8 mouse cellular contexts compared by ENCODE assay signal in the genomic region with DNA sequence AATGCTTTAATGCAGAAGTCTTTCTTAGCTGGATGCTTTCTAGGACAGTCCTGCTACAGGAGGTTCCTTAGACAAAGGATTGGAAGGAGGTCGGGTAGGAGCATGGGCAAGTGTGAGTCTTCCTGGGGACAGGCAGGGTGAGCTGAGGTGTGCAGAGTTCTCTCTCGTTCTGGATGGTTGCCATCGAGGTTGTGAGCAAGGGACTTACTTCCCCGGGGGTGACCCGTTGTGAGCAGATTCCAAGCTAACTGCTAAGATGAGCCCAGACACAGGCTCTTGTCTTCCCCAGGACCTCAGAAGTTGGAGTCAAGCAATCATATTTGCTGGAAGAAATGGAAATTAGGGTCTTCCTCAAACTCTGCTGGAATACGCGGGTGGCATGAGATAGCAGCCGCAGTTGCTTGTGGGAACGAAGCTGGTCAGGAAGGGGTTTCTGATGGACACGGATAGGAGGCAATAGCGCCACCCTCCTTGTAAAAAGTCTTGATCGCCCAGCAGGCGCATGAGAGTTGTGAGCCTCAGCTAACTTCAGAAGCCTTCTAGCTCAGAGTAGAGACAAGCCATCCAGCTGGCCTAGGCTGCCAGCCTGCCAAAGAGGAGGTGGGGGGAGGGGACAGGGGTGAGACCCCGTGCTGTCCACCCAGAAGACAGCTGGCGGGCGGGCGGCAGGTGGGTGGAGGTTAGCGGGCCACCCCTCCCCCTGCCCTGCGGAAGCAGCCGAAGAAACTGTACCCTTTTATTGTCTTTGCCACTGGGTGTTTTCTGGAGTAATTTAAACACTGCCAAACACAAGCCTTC. TPM values are rescaled to one million over a fixed set of nuclear protein-coding genes. Genes with fewer than 3 reads are reported as not detected.
DNase-seq lines count a peak whose midpoint lies in the region; ATAC-seq and TF ChIP-seq lines count a peak whose summit lies in the region.

No protein-coding gene starts in this region.

- 0 out of 2 replicates have a peak, but pooled peaks have one; percentile 12 for TF ChIP-seq POLR2A in embryonic fibroblast, embryonic 13.5 days (IDR thresholded peaks at IDR 0.05; ENCODE audit: low read depth, low read length)

- TF ChIP-seq EP300 in lung, postnatal 0 days (IDR thresholded peaks at IDR 0.05), result no peak

- peak; percentile 25 to 38 for DNase-seq in CD8-positive naive resting alpha-beta T cell, adult 2 months (ENCODE audit: low read depth in 2 of 2, low spot score in 2 of 2)
- peak; percentile 79 for DNase-seq in adrenal gland, postnatal 14 days
- peak; percentile 58 to 80 for DNase-seq in kidney, postnatal 25 days
- peak; percentile 77 for DNase-seq in lung, postnatal 0 days (ENCODE audit: low spot score)
- peak; percentile 56 for DNase-seq in ovary, adult 18-20 months (ENCODE audit: low spot score)
- DNase-seq in thymus, postnatal 36 days, result peak; percentile 74 to 84

- 0 out of 2 replicates have a peak, but pooled peaks have one; percentile 10 for ATAC-seq in heart, embryonic 13.5 days (ENCODE audit: extremely low read depth, insufficient number of reproducible peaks, low FRiP score, low TSS enrichment)
- peak; percentile 52 for ATAC-seq in lung, postnatal 0 days

- H3K4me1 ChIP-seq in embryonic fibroblast, embryonic 13.5 days (ENCODE audit: control insufficient read depth, insufficient read depth, low read length), result peaks cover 3% of the 10 kb centered on the region; the same call in 1 of the 2 replicates
- peaks cover 71% of the 10 kb centered on the region for H3K4me1 ChIP-seq in heart, embryonic 13.5 days
- H3K4me1 ChIP-seq in lung, postnatal 0 days (ENCODE audit: insufficient read depth, low read depth, low read length), result peaks cover 5% of the 10 kb centered on the region; the same call in 1 of the 2 replicates

- no peaks in the 10 kb centered on the region for H3K9me3 ChIP-seq in heart, embryonic 13.5 days
- H3K9me3 ChIP-seq in lung, postnatal 0 days (ENCODE audit: low read length), result no peaks in the 10 kb centered on the region

- H3K4me3 ChIP-seq in embryonic fibroblast, embryonic 13.5 days (ENCODE audit: insufficient read depth, low read length), result no peak overlapping the region
- peak overlapping the region; percentile 58 for H3K4me3 ChIP-seq in heart, embryonic 13.5 days
- H3K4me3 ChIP-seq in lung, postnatal 0 days (ENCODE audit: low read depth, low read length), result peak overlapping the region; percentile 41

- no peaks in the 10 kb centered on the region for H3K36me3 ChIP-seq in heart, embryonic 13.5 days
- H3K36me3 ChIP-seq in lung, postnatal 0 days (ENCODE audit: insufficient read depth, low read length), result no peaks in the 10 kb centered on the region

- H3K9ac ChIP-seq in heart, embryonic 13.5 days, result peak overlapping the region; percentile 83
- H3K9ac ChIP-seq in lung, postnatal 0 days (replicated peaks; ENCODE audit: low read depth), result peak overlapping the region; percentile 41

- TF ChIP-seq CTCF in embryonic fibroblast, embryonic 13.5 days (IDR thresholded peaks at IDR 0.05; ENCODE audit: borderline replicate concordance, insufficient read depth, low read length), result peak; percentile 23; the same call in 1 of the 2 replicates
- peak; percentile 57 for TF ChIP-seq CTCF in lung, postnatal 0 days (IDR thresholded peaks at IDR 0.05)

- H3K27me3 ChIP-seq in heart, embryonic 13.5 days (replicated peaks), result no peaks in the 10 kb centered on the region
- no peaks in the 10 kb centered on the region for H3K27me3 ChIP-seq in lung, postnatal 0 days (replicated peaks; ENCODE audit: insufficient read depth, low read length)

- peak overlapping the region; percentile 92 for H3K4me2 ChIP-seq in heart, embryonic 13.5 days
- peak overlapping the region; percentile 82 for H3K4me2 ChIP-seq in lung, postnatal 0 days (replicated peaks; ENCODE audit: low read depth, low read length)

- WGBS in heart, embryonic 13.5 days, result 3% methylated on average over 20 of the region's 20 CpGs
- WGBS in lung, postnatal 0 days, result 3% methylated on average over 20 of the region's 20 CpGs

- H3K27ac ChIP-seq in embryonic fibroblast, embryonic 13.5 days (ENCODE audit: insufficient read depth, low read length), result peak overlapping the region; percentile 38
- peak overlapping the region; percentile 89 for H3K27ac ChIP-seq in heart, embryonic 13.5 days (replicated peaks)
- H3K27ac ChIP-seq in lung, postnatal 0 days (ENCODE audit: low read length), result peak overlapping the region; percentile 83

RNA-seq across cellular contexts. Expression of a gene that starts 44.3 kb away (rescaled TPM):
- 137 and 139 TPM in 2 replicates for total RNA-seq in adrenal gland, postnatal 14 days (2021)
- 144 and 146 TPM in 2 replicates for polyA plus RNA-seq in embryonic fibroblast, embryonic 13.5 days (2011; ENCODE audit: insufficient read length, low read depth, missing spikeins)
- polyA plus RNA-seq in heart, embryonic 13.5 days (2015; fragmentation: Nextera tagmentation; extraction: Ambion mirVana), result 25.9 and 26.7 TPM in 2 replicates
- polyA plus RNA-seq in lung, postnatal 0 days (2015; fragmentation: Nextera tagmentation; extraction: Ambion mirVana), result 49.1 and 50.9 TPM in 2 replicates

Comparison
In these comparisons a context has a peak if more than half of its experiments do, and no peak if none do; other contexts are left out.
1. H3K27ac ChIP-seq: peak in every context shown above with its lines; median percentile 89 in heart, embryonic 13.5 days; 83 in lung, postnatal 0 days; 38 in embryonic fibroblast, embryonic 13.5 days.